Mouse (Mus musculus): ENCODE measurements around the gene Calm4.

DNA sequence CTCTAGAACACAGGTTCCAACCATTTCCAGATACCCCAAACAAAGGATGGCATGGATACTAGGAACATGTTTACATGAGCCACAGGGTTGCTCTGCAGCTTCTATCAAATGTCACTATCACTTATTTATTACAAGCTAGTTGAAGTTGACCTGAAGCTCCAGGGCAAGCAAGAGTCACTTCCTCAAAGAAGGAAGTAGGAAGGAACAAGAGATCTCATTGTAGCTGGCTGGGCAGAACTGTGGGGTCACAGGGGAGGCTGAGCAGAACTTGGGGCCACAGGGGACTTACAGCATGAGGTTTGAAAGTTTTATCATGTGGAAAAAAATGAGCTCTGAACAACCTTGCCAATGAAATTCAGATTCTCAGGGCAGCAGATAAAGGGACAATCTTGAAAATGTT is 11.8 kb upstream of the Calm4 start:
- no peak for TF ChIP-seq CTCF (IDR thresholded peaks at IDR 0.05; ENCODE audit: low read depth, low read length)
- no peak for TF ChIP-seq POLR2A (IDR thresholded peaks at IDR 0.05; ENCODE audit: extremely low read depth, insufficient read depth, low read length)

Data from liver, adult 2 months (tissue).